Mouse (Mus musculus): ENCODE data around the gene Hoxa7. TPM values are rescaled to one million over a fixed set of nuclear protein-coding genes. Genes with fewer than 3 reads are reported as not detected.

The Hoxa7 gene
- polyA plus RNA-seq, 1 experiment = not detected

DNA sequence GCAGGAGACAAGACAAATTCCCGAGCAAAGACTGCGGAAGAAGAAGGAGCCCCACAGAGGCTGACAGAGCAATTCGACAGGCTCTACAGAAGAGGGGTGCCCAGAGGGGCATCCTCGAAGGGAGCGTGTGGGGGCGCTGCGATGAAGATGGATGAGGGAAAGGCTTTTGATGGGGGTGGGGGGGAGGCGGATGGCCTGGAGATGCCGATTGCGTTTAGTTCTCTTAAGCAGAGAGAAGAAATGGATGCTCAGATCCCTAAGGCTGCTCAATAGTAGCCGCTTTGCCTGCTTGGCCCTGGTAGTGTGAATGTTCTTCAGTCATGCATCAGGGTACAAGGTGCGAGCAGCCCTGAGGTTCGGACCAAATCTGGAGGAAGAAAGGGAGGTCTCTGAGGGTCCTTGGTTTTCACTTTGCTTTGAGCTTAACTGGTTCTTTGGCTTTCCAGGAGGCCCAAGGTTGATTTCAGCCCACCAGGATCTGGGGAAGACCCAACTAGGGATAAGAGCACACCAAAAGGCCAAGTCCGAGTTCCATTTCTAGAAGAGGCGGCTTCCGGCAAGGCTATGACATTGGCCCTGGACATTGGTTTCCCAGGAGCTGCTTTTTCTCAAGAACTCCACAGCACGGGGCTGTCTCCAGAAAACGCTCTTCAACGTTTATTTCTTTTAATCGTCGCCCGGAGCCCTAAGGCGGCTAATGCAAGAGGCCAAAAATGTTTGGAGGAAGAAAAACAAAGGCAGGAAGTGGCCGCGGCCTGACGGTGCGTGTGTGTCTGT is 27.2 kb upstream of the Hoxa7 start:
- no peak overlapping the region for H3K27ac ChIP-seq (ENCODE audit: insufficient read depth, low read depth, low read length)

DNA sequence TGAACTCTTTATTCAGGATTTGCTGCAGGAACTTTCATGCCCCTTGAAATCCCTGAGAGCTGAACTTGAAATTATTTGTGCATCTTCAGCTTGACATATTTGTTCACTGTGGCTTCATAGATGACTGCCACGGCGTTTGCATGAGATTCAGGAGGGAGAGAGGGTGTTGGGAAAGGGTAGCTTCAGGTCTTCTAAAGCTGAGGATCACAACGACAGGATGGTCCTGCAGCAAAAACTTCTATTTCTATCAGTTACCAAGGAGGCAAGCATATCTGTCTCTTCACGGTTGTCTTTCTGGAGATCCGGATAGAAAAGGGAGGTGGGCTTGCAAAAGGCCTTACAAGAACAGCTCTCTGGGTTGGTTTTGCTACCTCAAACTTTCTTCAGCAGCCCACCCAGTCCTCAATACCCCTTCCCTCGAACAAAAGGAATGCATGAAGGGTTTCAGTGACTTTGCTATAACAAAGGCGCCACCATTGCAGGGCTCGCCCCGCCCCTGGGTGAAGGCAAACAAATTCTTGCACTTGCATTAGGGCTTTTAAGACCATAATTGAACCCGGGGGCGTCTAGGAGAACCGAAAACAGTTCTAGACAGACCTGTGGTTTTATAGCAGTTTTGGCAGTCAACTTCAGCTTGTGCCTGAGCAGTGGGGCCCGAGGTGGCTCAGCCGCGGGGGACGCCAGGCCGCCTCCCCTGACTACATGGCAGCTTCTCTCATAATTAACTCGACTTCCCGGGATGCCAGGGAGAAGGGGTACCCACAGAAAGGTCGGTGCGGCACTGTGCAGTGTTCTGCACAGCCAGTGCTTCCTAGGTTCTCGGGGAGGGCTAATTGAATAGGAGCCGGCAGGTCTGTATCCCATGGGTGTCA is 26.3 kb upstream of the Hoxa7 start:
- 2% methylated on average over 23 of the region's 23 CpGs for WGBS
- Histone ChIP-seq H3K4me1 (ENCODE audit: control insufficient read depth, insufficient read depth, low read length) (no peaks in the 10 kb centered on the region), H3K4me3 (ENCODE audit: insufficient read depth, low read depth, low read length) (no peak overlapping the region), H3K27ac (ENCODE audit: insufficient read depth, low read depth, low read length) (no peak overlapping the region)
- no peak for TF ChIP-seq CTCF (IDR thresholded peaks at IDR 0.05; ENCODE audit: insufficient read depth, low read depth, low read length)
- TF ChIP-seq POLR2A (IDR thresholded peaks at IDR 0.05; ENCODE audit: insufficient read depth, low read depth, low read length) = no peak

More for the DNA sequence above, 27.2 kb upstream of the Hoxa7 start:
- Histone ChIP-seq H3K4me1 (ENCODE audit: control insufficient read depth, insufficient read depth, low read length) (no peaks in the 10 kb centered on the region), H3K4me3 (ENCODE audit: insufficient read depth, low read depth, low read length) (no peak overlapping the region)
- WGBS = 4% methylated on average over 27 of the region's 27 CpGs
- TF ChIP-seq POLR2A (IDR thresholded peaks at IDR 0.05; ENCODE audit: insufficient read depth, low read depth, low read length) (no peak), CTCF (IDR thresholded peaks at IDR 0.05; ENCODE audit: insufficient read depth, low read depth, low read length) (no peak)

DNA sequence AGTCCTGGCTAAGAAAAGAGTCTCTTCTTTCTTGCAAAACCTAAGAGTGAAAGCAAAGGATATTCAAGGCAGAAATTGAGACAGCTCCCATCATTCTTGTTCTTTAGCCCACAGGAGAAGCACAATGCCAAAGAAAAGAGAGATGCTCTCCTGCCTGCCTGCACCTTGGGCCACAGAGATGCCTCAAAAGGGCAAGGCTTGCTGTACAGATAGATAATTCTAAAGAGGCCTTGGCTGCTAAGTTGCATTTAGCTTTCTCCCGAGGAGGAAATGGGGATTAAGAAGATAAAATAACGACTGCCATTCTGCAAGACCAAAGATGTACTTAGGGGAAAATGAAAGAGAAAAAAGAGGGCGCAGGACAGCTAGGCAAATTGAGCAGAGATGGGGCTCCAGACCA is 25.3 kb upstream of the Hoxa7 start:
- no peak overlapping the region for H3K4me3 ChIP-seq (ENCODE audit: insufficient read depth, low read depth, low read length)
- TF ChIP-seq CTCF (IDR thresholded peaks at IDR 0.05; ENCODE audit: insufficient read depth, low read depth, low read length) = no peak
- no peak for TF ChIP-seq POLR2A (IDR thresholded peaks at IDR 0.05; ENCODE audit: insufficient read depth, low read depth, low read length)
- no peak overlapping the region for H3K27ac ChIP-seq (ENCODE audit: insufficient read depth, low read depth, low read length)
- no peaks in the 10 kb centered on the region for H3K4me1 ChIP-seq (ENCODE audit: control insufficient read depth, insufficient read depth, low read length)
- 6% methylated on average over 3 of the region's 3 CpGs for WGBS

DNA sequence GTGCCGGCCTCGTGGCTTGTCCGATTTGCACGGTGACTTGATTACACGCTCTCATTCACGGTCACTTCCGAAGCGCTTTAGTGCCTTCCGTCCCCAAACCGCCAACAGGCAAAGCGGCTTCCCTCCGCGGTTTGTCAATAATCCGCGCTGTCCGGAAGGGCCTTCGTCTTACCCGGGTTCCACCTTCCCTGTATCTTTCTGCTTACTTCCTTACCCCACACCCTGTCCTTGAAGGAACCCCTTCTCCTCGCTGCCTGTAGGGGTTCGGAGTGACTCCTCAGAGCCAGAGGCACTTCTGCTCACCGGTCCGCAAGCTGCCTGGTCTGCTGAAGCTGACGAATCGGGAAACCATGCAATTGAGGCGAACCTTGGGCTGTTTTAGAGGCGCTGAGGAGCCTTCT is 24.7 kb upstream of the Hoxa7 start:
- no peak for TF ChIP-seq CTCF (IDR thresholded peaks at IDR 0.05; ENCODE audit: insufficient read depth, low read depth, low read length)
- no peak for TF ChIP-seq POLR2A (IDR thresholded peaks at IDR 0.05; ENCODE audit: insufficient read depth, low read depth, low read length)
- no peak overlapping the region for H3K4me3 ChIP-seq (ENCODE audit: insufficient read depth, low read depth, low read length)
- no peak overlapping the region for H3K27ac ChIP-seq (ENCODE audit: insufficient read depth, low read depth, low read length)
- 2% methylated on average over 26 of the region's 26 CpGs for WGBS
- no peaks in the 10 kb centered on the region for H3K4me1 ChIP-seq (ENCODE audit: control insufficient read depth, insufficient read depth, low read length)

DNA sequence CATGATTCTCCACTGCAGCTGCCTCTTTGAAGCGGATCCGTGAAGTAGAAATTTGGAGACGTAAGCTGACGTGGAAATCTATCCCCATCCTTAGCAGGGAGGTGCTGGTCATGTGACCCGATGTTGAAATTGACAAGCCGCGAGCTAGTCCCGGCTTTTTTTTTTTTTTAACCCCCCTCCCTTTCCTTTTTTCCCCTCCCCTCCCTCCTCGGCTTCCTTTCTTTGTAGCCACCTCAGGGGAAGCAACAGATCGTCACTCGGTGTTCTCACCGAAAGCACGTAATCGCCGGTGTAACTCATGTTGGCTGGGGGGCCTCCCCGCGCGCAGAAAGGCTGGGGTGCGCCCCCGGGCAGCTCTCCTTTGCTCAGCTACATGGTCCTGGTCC is 24.1 kb upstream of the Hoxa7 start, which contains the start of gene Hoxa11:
Hoxa11 (minus strand) TSS at position 54 of the 386 bp plus-strand sequence.
- no peak within 1 kb of the TSS for H3K4me3 ChIP-seq (ENCODE audit: insufficient read depth, low read depth, low read length)
- WGBS = 3% methylated on average over 20 of the region's 20 CpGs
- no peak within 1 kb of the TSS for H3K27ac ChIP-seq (ENCODE audit: insufficient read depth, low read depth, low read length)
- TF ChIP-seq CTCF (IDR thresholded peaks at IDR 0.05; ENCODE audit: insufficient read depth, low read depth, low read length) = no peak
- no peak for TF ChIP-seq POLR2A (IDR thresholded peaks at IDR 0.05; ENCODE audit: insufficient read depth, low read depth, low read length)
- no peaks in the 10 kb centered on the region for H3K4me1 ChIP-seq (ENCODE audit: control insufficient read depth, insufficient read depth, low read length)

DNA sequence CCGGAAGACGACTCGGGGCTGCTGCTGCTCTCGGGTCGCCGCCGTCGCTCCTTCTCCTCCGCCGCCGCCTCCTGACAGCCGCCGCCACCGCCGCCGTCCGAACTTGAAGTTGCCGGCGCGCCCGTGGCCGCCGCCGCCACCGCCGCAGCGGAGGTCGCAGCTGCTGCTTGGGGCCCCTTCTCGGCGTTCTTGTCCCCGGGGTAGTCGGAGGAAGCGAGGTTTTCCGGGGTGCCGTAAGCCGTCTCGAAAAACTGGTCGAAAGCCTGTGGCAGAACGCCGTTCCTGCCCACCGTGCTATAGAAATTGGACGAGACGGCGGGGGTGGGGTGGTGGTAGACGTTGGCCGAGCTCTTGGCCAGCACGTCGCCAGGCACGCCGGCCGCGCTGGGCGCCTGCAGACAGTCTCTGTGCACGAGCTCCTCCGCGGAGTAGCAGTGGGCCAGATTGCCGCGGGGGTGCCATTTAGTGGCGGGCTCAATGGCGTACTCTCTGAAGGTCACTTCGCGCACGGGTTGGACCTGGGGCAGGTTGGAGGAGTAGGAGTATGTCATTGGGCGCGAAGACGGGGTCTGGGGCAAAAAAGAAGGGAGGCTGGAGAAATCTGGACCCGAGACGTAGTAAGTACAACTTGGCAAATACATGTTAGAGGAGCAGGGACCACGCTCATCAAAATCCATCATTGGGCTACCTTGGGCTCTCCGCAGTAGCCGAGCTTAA is 23.5 kb upstream of the Hoxa7 start:
- Histone ChIP-seq H3K4me3 (ENCODE audit: insufficient read depth, low read depth, low read length) (no peak overlapping the region), H3K27ac (ENCODE audit: insufficient read depth, low read depth, low read length) (no peak overlapping the region), H3K4me1 (ENCODE audit: control insufficient read depth, insufficient read depth, low read length) (no peaks in the 10 kb centered on the region)
- no peak for TF ChIP-seq POLR2A (IDR thresholded peaks at IDR 0.05; ENCODE audit: insufficient read depth, low read depth, low read length)
- TF ChIP-seq CTCF (IDR thresholded peaks at IDR 0.05; ENCODE audit: insufficient read depth, low read depth, low read length) = no peak
- WGBS = 2% methylated on average over 71 of the region's 71 CpGs

DNA sequence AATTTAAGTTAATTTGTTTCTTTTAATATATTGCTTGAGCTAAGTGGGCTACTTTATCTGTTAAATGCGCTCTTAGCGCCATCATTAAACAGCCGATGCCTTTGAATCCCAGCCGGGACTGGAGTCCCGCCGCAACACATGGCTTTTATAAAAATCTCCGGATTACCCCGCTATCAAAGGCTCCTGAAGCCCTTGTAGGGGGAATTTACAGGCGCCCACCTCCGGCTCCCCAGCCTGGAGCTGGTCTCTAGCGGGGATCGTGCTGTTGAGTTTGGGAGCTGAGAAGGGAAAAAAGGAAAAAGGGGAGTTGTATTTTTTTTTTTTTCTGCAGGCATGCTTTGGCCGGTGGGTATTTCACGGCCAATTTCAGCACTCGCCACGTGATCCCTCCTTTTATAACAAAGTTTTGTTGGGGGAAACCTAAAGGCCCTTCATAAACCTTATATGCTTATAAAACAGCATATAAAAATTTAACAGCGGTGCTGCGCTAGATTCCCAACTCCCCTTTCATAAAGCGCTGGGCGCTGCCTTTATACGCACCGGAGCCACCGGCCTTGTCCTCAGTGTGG is 22.9 kb upstream of the Hoxa7 start:
- TF ChIP-seq CTCF (IDR thresholded peaks at IDR 0.05; ENCODE audit: insufficient read depth, low read depth, low read length) (no peak), POLR2A (IDR thresholded peaks at IDR 0.05; ENCODE audit: insufficient read depth, low read depth, low read length) (no peak)
- 3% methylated on average over 23 of the region's 23 CpGs for WGBS
- Histone ChIP-seq H3K27ac (ENCODE audit: insufficient read depth, low read depth, low read length) (no peak overlapping the region), H3K4me3 (ENCODE audit: insufficient read depth, low read depth, low read length) (no peak overlapping the region), H3K4me1 (ENCODE audit: control insufficient read depth, insufficient read depth, low read length) (no peaks in the 10 kb centered on the region)

DNA sequence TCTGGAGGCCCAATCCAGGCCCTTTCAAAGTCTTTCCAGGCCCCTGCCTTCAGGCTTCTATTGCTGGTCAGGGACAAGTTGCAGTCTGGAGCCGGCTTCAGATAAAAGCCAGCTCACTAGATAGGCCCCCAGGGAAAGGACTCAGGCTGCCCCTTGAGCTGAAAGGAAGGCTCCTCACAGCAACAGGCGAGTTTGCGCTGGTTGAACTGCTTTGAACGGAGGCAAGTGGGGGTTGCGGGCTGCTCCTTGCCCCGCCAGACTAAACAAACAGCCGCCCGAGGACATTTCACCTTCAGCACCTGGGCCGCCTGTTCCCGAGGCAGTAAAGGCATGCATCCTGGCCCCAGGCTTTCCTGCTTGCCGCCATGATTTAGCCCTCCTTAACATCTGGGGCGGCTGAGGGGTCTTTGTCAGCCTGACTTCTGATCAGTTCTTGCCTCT is 22.0 kb upstream of the Hoxa7 start:
- TF ChIP-seq POLR2A (IDR thresholded peaks at IDR 0.05; ENCODE audit: insufficient read depth, low read depth, low read length) (no peak), CTCF (IDR thresholded peaks at IDR 0.05; ENCODE audit: insufficient read depth, low read depth, low read length) (no peak)
- Histone ChIP-seq H3K4me3 (ENCODE audit: insufficient read depth, low read depth, low read length) (no peak overlapping the region), H3K27ac (ENCODE audit: insufficient read depth, low read depth, low read length) (no peak overlapping the region), H3K4me1 (ENCODE audit: control insufficient read depth, insufficient read depth, low read length) (no peaks in the 10 kb centered on the region)
- WGBS = 4% methylated on average over 12 of the region's 12 CpGs
